Mouse (Mus musculus) embryo, embryonic 11.5 days (tissue): ENCODE data around the gene Cnep1r1.

Experiments
- DNase-seq: peaks from one replicate; pipeline ENCODE4 v3.0.0-alpha.2; 2012; ENCODE audit warnings: low read depth, low spot score

The Cnep1r1 gene

GRCm38 (mm10) chr8:88118456-88119036 is at the start of gene Cnep1r1:
Cnep1r1 (plus strand) TSS chr8:88118769.
- DNase-seq, result peak; percentile 96

DNA sequence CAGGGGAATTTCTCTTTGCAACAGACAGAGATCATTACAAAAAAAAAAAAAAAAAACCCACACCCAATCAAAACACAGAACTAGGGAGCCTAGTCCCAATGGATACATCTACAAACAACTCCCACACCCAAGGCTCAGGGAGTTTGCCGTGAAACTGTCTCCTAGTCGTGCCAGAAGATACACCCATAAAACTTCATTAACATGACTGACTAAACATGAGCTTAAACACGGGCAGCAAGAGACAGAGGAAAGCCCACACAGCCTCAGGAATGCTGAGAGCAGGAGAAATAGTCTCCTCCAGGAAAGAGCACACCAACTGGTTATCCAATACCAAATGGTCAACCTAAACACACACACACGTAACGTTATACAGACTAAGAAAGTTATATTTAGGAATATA is 36.4 kb upstream of the Cnep1r1 start:
- DNase-seq, result no peak

- no peak for DNase-seq
Observed at GRCm38 (mm10) chr8:88088006-88088405, 30.6 kb upstream of the Cnep1r1 start.

- no peak for DNase-seq
Observed at GRCm38 (mm10) chr8:88091661-88092060, 26.9 kb upstream of the Cnep1r1 start.

DNA sequence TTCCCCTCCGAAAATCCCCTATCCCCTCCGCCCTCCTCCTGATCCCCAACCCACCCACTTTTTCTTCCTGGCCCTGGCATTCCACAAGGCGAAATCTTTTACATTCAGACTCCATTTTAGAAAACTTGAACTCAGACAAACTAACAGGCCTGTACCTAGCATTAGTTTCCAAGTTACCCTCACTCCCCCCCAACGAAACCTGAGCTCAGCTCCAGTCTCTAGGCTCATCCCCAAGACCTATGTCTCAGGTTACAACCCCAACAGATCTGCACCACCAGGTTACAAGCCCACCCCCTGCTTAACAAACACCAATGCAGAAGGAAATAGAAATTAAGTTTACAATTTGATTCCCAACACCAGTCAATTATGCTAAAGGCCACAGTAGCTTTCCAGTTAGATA is 25.2 kb upstream of the Cnep1r1 start:
- DNase-seq, result no peak

DNA sequence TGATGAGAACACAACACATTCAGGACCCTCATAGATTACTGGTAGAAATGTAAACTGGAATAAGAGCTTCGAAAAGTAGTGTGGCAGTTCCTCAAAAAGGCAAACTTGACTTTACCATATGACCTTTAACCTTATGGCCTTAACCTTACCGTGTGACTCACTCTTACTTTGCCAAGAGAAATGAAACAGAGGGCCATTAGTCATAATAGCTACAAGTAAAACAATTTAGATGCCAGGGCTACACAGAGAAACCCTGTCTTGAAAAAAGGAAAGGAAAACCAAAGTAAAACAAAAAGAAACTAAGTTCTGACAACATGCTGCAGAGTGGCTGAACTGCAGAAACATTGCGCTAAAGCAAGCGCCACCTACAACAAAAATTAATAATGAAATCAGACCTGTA is 19.7 kb upstream of the Cnep1r1 start:
- DNase-seq, result no peak

- DNase-seq, result peak; percentile 53
Observed at GRCm38 (mm10) chr8:88099526-88099925, 19.0 kb upstream of the Cnep1r1 start.

- no peak for DNase-seq
Observed at GRCm38 (mm10) chr8:88109241-88109640, 9.3 kb upstream of the Cnep1r1 start.

DNA sequence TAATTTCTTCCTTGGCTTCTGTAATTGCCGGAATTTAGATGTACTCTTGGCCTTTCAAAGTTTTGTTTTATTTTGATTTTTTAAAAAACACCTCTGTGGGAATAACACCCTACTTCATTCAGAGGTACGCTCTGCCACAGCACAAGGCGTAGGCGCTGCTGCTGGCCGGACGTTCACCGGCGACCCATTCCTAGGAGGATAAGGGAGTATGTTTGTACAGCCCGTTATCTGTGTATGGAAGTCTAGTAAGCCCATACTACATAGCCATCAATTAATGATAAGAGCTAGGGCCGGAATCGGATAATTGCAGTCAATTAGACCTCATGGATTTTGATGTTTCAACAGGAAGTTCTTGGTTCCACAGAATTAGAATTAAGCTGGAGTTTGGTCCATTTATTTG is 507 bp downstream of the Cnep1r1 start:
- no peak for DNase-seq

DNA sequence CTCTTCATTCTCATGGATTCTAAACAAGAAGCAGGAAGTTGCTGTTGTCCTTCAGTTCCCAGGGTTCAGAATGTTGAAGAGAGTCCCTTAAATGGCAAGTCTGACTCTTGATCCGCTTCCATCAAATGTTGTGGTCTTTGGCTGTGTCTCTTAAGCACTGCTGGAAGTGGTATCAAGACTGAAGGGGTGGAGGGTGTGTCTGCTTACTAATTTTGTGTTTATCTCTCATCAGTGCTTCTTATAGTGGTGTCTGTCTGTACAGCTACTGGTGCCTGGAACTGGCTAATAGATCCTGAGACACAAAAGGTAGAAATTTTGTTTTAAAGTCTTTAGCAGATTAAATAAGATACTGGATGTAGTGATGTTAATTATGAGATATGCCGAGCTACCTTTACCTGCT is 6.3 kb downstream of the Cnep1r1 start:
- DNase-seq, result no peak

- no peak for DNase-seq
Observed at GRCm38 (mm10) chr8:88129397-88129796, 10.8 kb downstream of the Cnep1r1 start.

DNA sequence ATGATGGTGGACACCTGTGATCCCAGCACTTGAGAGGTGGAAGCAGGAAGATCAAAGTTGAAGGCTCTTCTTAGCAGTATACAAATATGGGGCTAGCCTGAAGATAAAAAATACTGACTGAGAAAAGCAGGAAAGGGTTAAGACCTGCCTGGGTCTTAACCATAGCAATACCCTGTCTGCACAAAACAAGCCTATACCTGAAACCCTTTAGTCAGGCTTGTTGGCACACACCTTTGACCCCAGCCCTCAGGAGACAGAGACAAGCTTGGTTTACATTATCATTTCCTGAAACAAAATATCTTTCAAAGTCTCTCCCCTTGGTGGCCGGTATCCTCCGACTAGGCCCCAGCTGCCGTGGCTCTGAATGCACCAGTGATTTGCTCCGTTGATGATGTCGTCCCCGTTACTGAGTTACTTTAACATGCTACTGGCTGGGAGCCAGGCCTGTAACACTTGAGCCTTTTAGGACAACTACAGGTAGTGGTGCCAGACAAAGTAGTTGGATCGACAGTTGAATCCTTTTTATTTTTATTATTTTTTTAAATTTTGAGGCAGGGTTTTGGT is 12.3 kb downstream of the Cnep1r1 start:
- DNase-seq, result no peak

DNA sequence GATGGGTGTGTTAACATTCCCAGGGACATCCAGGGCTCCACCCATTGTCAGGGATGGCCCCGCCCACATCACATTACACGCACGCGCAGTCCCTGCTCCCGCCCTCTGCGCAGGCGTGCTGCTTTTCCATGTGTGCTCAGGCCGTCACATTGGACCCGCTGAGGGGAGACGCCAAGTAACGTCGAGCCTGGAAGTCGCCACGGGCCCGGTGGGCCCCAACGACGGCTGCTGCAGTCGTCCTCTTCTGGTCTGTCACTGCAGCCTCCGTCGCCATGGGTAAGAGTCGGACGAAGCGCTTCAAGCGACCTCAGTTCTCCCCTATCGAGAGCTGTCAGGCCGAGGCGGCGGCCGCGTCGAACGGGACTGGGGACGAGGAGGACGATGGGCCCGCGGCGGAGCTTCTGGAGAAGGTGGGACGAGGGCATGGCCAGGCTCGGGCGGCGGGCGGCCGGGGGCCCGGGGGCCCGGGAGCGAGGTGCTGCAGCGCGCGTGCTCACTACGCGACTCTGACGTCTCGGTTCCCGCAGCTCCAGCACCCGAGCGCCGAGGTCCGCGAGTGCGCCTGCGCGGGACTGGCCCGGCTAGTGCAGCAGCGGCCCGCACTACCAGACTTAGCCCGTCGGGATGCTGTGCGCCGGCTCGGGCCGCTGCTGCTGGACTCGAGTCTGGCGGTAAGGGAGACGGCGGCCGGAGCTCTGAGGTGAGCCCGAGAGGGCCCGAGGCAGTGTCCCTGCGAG is 19.3 kb downstream of the Cnep1r1 start, which contains the start of gene Heatr3:
TSS of gene Heatr3 (plus strand) at position 108 of the 737 bp plus-strand sequence.
- peak; percentile 92 for DNase-seq

GRCm38 (mm10) chr8:88139256-88139655 is 20.7 kb downstream of the Cnep1r1 start:
- no peak for DNase-seq

- DNase-seq, result no peak
Observed at GRCm38 (mm10) chr8:88141629-88142028, 23.1 kb downstream of the Cnep1r1 start.

DNA sequence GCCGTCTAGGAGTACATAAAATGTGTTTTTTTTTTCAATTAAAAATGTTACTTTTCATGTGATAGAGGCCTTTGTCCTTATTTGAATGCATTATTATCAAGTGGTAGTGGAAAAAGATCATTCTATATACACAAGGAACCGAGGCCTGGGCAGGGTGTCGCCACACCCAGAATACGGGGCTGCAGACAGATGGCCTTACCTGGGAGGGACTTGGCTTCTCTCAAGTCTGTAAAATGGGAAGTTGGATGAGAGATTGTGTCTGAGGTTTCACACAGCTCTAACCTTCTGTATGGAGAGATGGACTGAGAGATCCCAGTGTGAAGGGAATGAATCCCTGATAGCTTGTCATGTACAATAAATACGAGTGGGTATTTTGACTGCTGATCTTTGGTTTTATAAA is 25.5 kb downstream of the Cnep1r1 start:
- no peak for DNase-seq

- no peak for DNase-seq
Observed at GRCm38 (mm10) chr8:88150910-88151371, 32.4 kb downstream of the Cnep1r1 start.

- DNase-seq, result no peak
Observed at GRCm38 (mm10) chr8:88160237-88160995, 41.8 kb downstream of the Cnep1r1 start.

- DNase-seq, result peak; percentile 45
Observed at GRCm38 (mm10) chr8:88161439-88161838, 42.9 kb downstream of the Cnep1r1 start.

DNA sequence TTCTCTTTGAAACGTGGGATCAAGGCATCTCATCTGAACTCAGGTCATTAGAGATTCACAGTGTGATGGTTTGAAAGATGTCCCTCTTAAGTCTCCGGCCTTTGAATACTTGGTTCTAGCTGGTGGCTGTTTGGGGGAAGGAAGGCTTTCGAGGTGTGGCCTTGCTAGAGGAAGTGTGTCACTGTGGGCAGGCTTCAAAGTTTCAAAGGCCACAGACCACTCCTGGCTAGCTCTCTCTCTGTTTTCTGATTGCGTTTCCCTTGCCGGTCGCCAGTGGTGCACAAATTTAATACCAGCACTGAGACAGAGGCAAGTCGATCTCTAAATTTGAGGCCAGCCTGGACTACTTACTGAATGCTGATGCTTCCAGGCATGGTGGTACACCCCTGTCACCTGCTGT is 56.7 kb downstream of the Cnep1r1 start:
- DNase-seq, result no peak

DNA sequence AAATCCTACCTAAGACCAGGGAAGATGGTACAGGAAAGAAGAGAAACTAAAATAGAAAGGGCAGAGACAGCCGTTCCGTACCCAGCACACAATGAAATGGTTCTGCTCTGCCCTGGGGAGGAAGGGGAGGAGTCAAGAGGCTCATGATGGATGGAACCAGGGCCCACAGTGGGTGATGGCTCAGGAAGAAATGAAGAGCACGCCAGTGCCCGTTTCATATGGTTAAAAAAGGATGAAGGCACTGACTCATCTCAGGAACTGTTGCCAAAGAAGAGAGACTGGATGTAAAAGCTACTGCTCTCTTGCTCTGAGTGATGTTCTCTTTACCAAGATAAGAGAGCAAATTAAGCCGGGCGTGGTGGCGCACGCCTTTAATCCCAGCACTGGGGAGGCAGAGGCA is 58.7 kb downstream of the Cnep1r1 start:
- no peak for DNase-seq

DNA sequence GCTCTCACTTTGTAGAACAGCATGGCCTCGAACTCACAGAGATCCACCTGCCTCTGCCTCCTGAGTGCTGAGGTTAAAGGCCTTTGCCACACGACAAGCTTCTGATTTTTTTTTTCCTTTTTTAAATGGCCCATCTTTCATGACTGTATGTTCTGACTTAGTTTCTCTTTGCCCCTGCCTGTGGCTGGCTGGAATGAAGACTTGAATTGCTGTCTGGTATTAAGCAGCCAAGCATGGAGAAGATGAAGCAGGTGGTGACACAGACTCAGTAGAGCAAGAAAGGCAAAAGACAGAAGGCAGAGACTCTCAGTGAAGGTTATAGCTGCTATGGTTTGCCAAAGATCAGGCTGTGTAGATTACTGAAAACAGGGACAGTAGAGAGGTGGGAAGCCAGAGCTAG is 64.6 kb downstream of the Cnep1r1 start:
- DNase-seq, result no peak
